Mouse (Mus musculus) large intestine, adult 2 months (tissue): Measurements from ENCODE around the gene Atn1. TPM values are rescaled to one million over a fixed set of nuclear protein-coding genes. Genes with fewer than 3 reads are reported as not detected.

Experiments
- DNase-seq: peaks from one replicate; pipeline ENCODE4 v3.0.0-alpha.2; 2012; ENCODE audit warnings: low read depth, low spot score
- WGBS: fragments of 180-500 bp; shearing (Covaris S2); methylation state at CpG from one replicate; pipeline ENCODE4 v1.1.7; 2018; 5-methylcytosine and 5-hydroxymethylcytosine counted together
- polyA plus RNA-seq: library from polyadenylated mRNA; depleted of rRNA; stranded (reverse); fragments of >200 nt; gene quantifications from 2 replicates; pipeline ENCODE4 v1.2.3, GENCODE M21; 2012; rRNA removed

The Atn1 gene
- polyA plus RNA-seq, 1 experiment, result 33.6 TPM

- DNase-seq, result no peak
- 29% methylated on average over 15 of the region's 15 CpGs for WGBS
Measured at GRCm38 (mm10) chr6:124694166-124694955, 62.0 kb downstream of the Atn1 start.

DNA sequence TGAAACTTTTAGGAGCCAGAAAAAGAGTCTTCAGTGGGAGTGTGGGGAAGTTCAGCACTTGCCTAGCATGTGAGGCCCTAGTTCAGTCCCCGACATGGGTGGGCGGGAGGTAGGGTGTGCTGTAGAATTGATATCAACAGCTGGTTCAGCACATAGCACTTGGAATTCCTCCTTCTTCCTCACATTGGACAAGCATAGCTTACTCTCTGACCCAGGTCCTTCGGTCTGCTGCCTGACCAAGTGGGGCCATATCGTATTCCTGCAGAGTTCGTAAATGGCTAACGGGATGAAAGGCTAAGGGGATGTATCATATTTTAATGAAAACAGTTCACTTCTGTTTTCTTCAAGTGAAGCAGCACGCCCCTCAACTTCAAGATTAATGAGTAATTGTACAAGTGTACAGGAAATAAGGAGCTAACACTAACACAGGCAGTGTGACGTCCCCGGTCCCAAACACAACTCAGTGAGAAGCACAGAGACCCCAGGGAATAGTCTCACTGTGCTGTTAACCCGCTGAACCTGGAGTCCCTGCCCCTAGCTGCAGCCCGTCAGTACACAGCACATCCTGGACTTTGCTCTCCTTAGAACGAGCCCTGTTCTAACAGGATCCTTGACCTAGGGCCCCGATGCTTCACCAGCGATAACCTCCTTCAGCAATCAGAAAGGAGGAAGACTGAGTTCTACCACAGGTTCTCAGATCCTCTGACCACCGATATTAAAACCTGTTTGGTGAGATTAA is 62.9 kb downstream of the Atn1 start:
- WGBS, result 43% methylated on average over 15 of the region's 15 CpGs
- DNase-seq, result no peak

Other genes with a start within 250 kb of the Atn1 start
- 19.0 and 24.3 TPM in 2 replicates for gene C1ra, start 244.1 kb downstream of the Atn1 start, polyA plus RNA-seq
- gene C1s1, start 214.2 kb downstream of the Atn1 start, polyA plus RNA-seq, result 31.4 and 47.1 TPM in 2 replicates
- gene C1rb, start 186.2 kb downstream of the Atn1 start, polyA plus RNA-seq, result 0.04 TPM in 1 of 2 replicates, not detected in the other
- 0.02 and 0.18 TPM in 2 replicates for gene C1s2, start 120.4 kb downstream of the Atn1 start, polyA plus RNA-seq
- 211 and 383 TPM in 2 replicates for gene Lpcat3, start 93.5 kb downstream of the Atn1 start, polyA plus RNA-seq
- 90.6 and 107 TPM in 2 replicates for gene Emg1, start 44.3 kb downstream of the Atn1 start, polyA plus RNA-seq
- gene Phb2, start 44.2 kb downstream of the Atn1 start, polyA plus RNA-seq, result 215 and 267 TPM in 2 replicates
- gene Ptpn6, start 17.8 kb downstream of the Atn1 start, polyA plus RNA-seq, result 35.0 and 38.7 TPM in 2 replicates
- 156 TPM in 2 replicates for gene Grcc10, start 15.2 kb downstream of the Atn1 start, polyA plus RNA-seq
- gene Gm45234, start 503 bp downstream of the Atn1 start, polyA plus RNA-seq, result not detected in 2 replicates
- gene Eno2, start 13.1 kb upstream of the Atn1 start, polyA plus RNA-seq, result 3.2 and 4.2 TPM in 2 replicates
- 0.47 and 1.1 TPM in 2 replicates for gene Lrrc23, start 23.2 kb upstream of the Atn1 start, polyA plus RNA-seq
- gene Spsb2, start 52.1 kb upstream of the Atn1 start, polyA plus RNA-seq, result 23.9 and 28.5 TPM in 2 replicates
- 671 and 859 TPM in 2 replicates for gene Tpi1, start 57.8 kb upstream of the Atn1 start, polyA plus RNA-seq
- 58.3 and 64.0 TPM in 2 replicates for gene Usp5, start 73.0 kb upstream of the Atn1 start, polyA plus RNA-seq
- 120 and 146 TPM in 2 replicates for gene Cdca3, start 73.0 kb upstream of the Atn1 start, polyA plus RNA-seq
- gene Gnb3, start 83.8 kb upstream of the Atn1 start, polyA plus RNA-seq, result 0.11 and 0.12 TPM in 2 replicates
- gene P3h3, start 101.2 kb upstream of the Atn1 start, polyA plus RNA-seq, result 8.3 and 10.5 TPM in 2 replicates
- 1.1 and 1.7 TPM in 2 replicates for gene Gpr162, start 107.5 kb upstream of the Atn1 start, polyA plus RNA-seq
- gene Cd4, start 131.7 kb upstream of the Atn1 start, polyA plus RNA-seq, result 6.7 and 7.9 TPM in 2 replicates
- gene Lag3, start 155.2 kb upstream of the Atn1 start, polyA plus RNA-seq, result 3.8 and 4.7 TPM in 2 replicates
- 658 and 1,077 TPM in 2 replicates for gene Ptms, start 163.6 kb upstream of the Atn1 start, polyA plus RNA-seq
- 350 and 390 TPM in 2 replicates for gene Mlf2, start 174.9 kb upstream of the Atn1 start, polyA plus RNA-seq
- 149 and 151 TPM in 2 replicates for gene Cops7a, start 209.0 kb upstream of the Atn1 start, polyA plus RNA-seq
- 2.3 and 3.3 TPM in 2 replicates for gene Pianp, start 240.2 kb upstream of the Atn1 start, polyA plus RNA-seq